Mouse (Mus musculus): ENCODE measurements around the gene Trio. TPM values are rescaled to one million over a fixed set of nuclear protein-coding genes. Genes with fewer than 3 reads are reported as not detected.
A peak's percentile ranks its signal among the peaks of the same experiment; 100 is the strongest.

Gene Trio
- polyA plus RNA-seq, 1 experiment from 2014 or later: 18.6 TPM

- H3K4me2 ChIP-seq: no peak overlapping the region
- no peaks in the 10 kb centered on the region for H3K27me3 ChIP-seq (replicated peaks)
- no peak overlapping the region for H3K27ac ChIP-seq (ENCODE audit: poor library complexity, severe bottlenecking)
- no peak overlapping the region for H3K4me3 ChIP-seq
- no peak for ATAC-seq (ENCODE audit: insufficient number of reproducible peaks, low FRiP score)
- no peak overlapping the region for H3K9ac ChIP-seq
- H3K36me3 ChIP-seq: peaks cover 52% of the 10 kb centered on the region
- no peaks in the 10 kb centered on the region for H3K9me3 ChIP-seq (replicated peaks)
- H3K4me1 ChIP-seq (replicated peaks): peaks cover 43% of the 10 kb centered on the region
- 83% methylated on average over 9 of the region's 9 CpGs for WGBS
Observed at GRCm38 (mm10) chr15:27875753-27876152, 149.9 kb downstream of the Trio start.

GRCm38 (mm10) chr15:27873747-27874320 lies 151.8 kb downstream of the Trio start:
- WGBS: 84% methylated on average over 16 of the region's 16 CpGs
- H3K36me3 ChIP-seq: peaks cover 68% of the 10 kb centered on the region

GRCm38 (mm10) chr15:27872286-27872685 lies 153.4 kb downstream of the Trio start:
- Histone ChIP-seq H3K9me3 (replicated peaks) (no peaks in the 10 kb centered on the region), H3K4me2 (no peak overlapping the region), H3K36me3 (peaks cover 53% of the 10 kb centered on the region), H3K27me3 (replicated peaks) (no peaks in the 10 kb centered on the region), H3K27ac (ENCODE audit: poor library complexity, severe bottlenecking) (no peak overlapping the region), H3K4me1 (replicated peaks) (peaks cover 31% of the 10 kb centered on the region), H3K4me3 (no peak overlapping the region), H3K9ac (no peak overlapping the region)
- 77% methylated on average over 2 of the region's 2 CpGs for WGBS
- no peak for ATAC-seq (ENCODE audit: insufficient number of reproducible peaks, low FRiP score)

More at GRCm38 (mm10) chr15:27873747-27874320, 151.8 kb downstream of the Trio start:
- Histone ChIP-seq H3K4me1 (replicated peaks) (peaks cover 37% of the 10 kb centered on the region), H3K4me2 (no peak overlapping the region), H3K27ac (ENCODE audit: poor library complexity, severe bottlenecking) (no peak overlapping the region), H3K9me3 (replicated peaks) (no peaks in the 10 kb centered on the region), H3K4me3 (no peak overlapping the region), H3K27me3 (replicated peaks) (no peaks in the 10 kb centered on the region), H3K9ac (no peak overlapping the region)
- no peak for ATAC-seq (ENCODE audit: insufficient number of reproducible peaks, low FRiP score)

- WGBS: 50% methylated on average over 10 of the region's 10 CpGs
- ATAC-seq (ENCODE audit: insufficient number of reproducible peaks, low FRiP score): peak; percentile 54
- Histone ChIP-seq H3K27ac (ENCODE audit: poor library complexity, severe bottlenecking) (peak overlapping the region; percentile 19; the same call in 1 of the 2 replicates), H3K27me3 (replicated peaks) (no peaks in the 10 kb centered on the region), H3K9ac (no peak overlapping the region), H3K4me1 (replicated peaks) (peaks cover 27% of the 10 kb centered on the region), H3K36me3 (peaks cover 50% of the 10 kb centered on the region), H3K9me3 (replicated peaks) (no peaks in the 10 kb centered on the region), H3K4me2 (no peak overlapping the region), H3K4me3 (no peak overlapping the region)
Observed at GRCm38 (mm10) chr15:27871708-27872107, 153.9 kb downstream of the Trio start.

GRCm38 (mm10) chr15:27871260-27871659 lies 154.4 kb downstream of the Trio start:
- no peaks in the 10 kb centered on the region for H3K27me3 ChIP-seq (replicated peaks)
- H3K4me3 ChIP-seq: no peak overlapping the region
- peaks cover 22% of the 10 kb centered on the region for H3K4me1 ChIP-seq (replicated peaks)
- H3K4me2 ChIP-seq: no peak overlapping the region
- 73% methylated on average over 13 of the region's 13 CpGs for WGBS
- H3K9ac ChIP-seq: no peak overlapping the region
- peak overlapping the region; percentile 19; the same call in 1 of the 2 replicates for H3K27ac ChIP-seq (ENCODE audit: poor library complexity, severe bottlenecking)
- peaks cover 51% of the 10 kb centered on the region for H3K36me3 ChIP-seq
- H3K9me3 ChIP-seq (replicated peaks): no peaks in the 10 kb centered on the region
- no peak for ATAC-seq (ENCODE audit: insufficient number of reproducible peaks, low FRiP score)

- H3K36me3 ChIP-seq: peaks cover 57% of the 10 kb centered on the region
- H3K9ac ChIP-seq: no peak overlapping the region
- 83% methylated on average over 4 of the region's 4 CpGs for WGBS
- H3K27me3 ChIP-seq (replicated peaks): no peaks in the 10 kb centered on the region
- ATAC-seq (ENCODE audit: insufficient number of reproducible peaks, low FRiP score): no peak
- H3K27ac ChIP-seq (ENCODE audit: poor library complexity, severe bottlenecking): no peak overlapping the region
- no peaks in the 10 kb centered on the region for H3K9me3 ChIP-seq (replicated peaks)
- no peak overlapping the region for H3K4me3 ChIP-seq
- no peak overlapping the region for H3K4me2 ChIP-seq
- H3K4me1 ChIP-seq (replicated peaks): peaks cover 21% of the 10 kb centered on the region
Observed at GRCm38 (mm10) chr15:27869001-27869400, 156.6 kb downstream of the Trio start.

- 89% methylated on average over 7 of the region's 7 CpGs for WGBS
- peaks cover 21% of the 10 kb centered on the region for H3K4me1 ChIP-seq (replicated peaks)
- ATAC-seq (ENCODE audit: insufficient number of reproducible peaks, low FRiP score): no peak
- H3K4me3 ChIP-seq: no peak overlapping the region
- H3K27ac ChIP-seq (ENCODE audit: poor library complexity, severe bottlenecking): no peak overlapping the region
- no peak overlapping the region for H3K9ac ChIP-seq
- H3K9me3 ChIP-seq (replicated peaks): no peaks in the 10 kb centered on the region
- H3K27me3 ChIP-seq (replicated peaks): no peaks in the 10 kb centered on the region
- peaks cover 50% of the 10 kb centered on the region for H3K36me3 ChIP-seq
- H3K4me2 ChIP-seq: no peak overlapping the region
Observed at GRCm38 (mm10) chr15:27867831-27868230, 157.8 kb downstream of the Trio start.

- peaks cover 10% of the 10 kb centered on the region for H3K4me1 ChIP-seq (replicated peaks)
Observed at GRCm38 (mm10) chr15:27866471-27866870, 159.2 kb downstream of the Trio start.

GRCm38 (mm10) chr15:27866053-27866452 lies 159.6 kb downstream of the Trio start:
- Histone ChIP-seq H3K9ac (no peak overlapping the region), H3K9me3 (replicated peaks) (no peaks in the 10 kb centered on the region), H3K27ac (ENCODE audit: poor library complexity, severe bottlenecking) (no peak overlapping the region), H3K36me3 (peaks cover 46% of the 10 kb centered on the region), H3K4me3 (no peak overlapping the region), H3K27me3 (replicated peaks) (no peaks in the 10 kb centered on the region), H3K4me1 (replicated peaks) (peaks cover 6% of the 10 kb centered on the region; the same call in 1 of the 2 replicates), H3K4me2 (no peak overlapping the region)
- no peak for ATAC-seq (ENCODE audit: insufficient number of reproducible peaks, low FRiP score)
- 80% methylated on average over 6 of the region's 6 CpGs for WGBS

More at GRCm38 (mm10) chr15:27866471-27866870, 159.2 kb downstream of the Trio start:
- Histone ChIP-seq H3K27me3 (replicated peaks) (no peaks in the 10 kb centered on the region), H3K36me3 (peaks cover 46% of the 10 kb centered on the region), H3K9ac (no peak overlapping the region), H3K4me3 (no peak overlapping the region), H3K4me2 (no peak overlapping the region), H3K9me3 (replicated peaks) (no peaks in the 10 kb centered on the region), H3K27ac (ENCODE audit: poor library complexity, severe bottlenecking) (no peak overlapping the region)
- 82% methylated on average over 4 of the region's 4 CpGs for WGBS
- ATAC-seq (ENCODE audit: insufficient number of reproducible peaks, low FRiP score): no peak

GRCm38 (mm10) chr15:27864397-27864796 lies 161.3 kb downstream of the Trio start:
- Histone ChIP-seq H3K27ac (ENCODE audit: poor library complexity, severe bottlenecking) (no peak overlapping the region), H3K4me1 (replicated peaks) (peaks cover 16% of the 10 kb centered on the region), H3K36me3 (peaks cover 40% of the 10 kb centered on the region), H3K4me3 (no peak overlapping the region), H3K9me3 (replicated peaks) (no peaks in the 10 kb centered on the region), H3K27me3 (replicated peaks) (no peaks in the 10 kb centered on the region), H3K9ac (no peak overlapping the region), H3K4me2 (no peak overlapping the region)
- 81% methylated on average over 6 of the region's 6 CpGs for WGBS
- ATAC-seq (ENCODE audit: insufficient number of reproducible peaks, low FRiP score): no peak

GRCm38 (mm10) chr15:27862949-27863348 lies 162.7 kb downstream of the Trio start:
- H3K9me3 ChIP-seq (replicated peaks): no peaks in the 10 kb centered on the region
- no peak overlapping the region for H3K9ac ChIP-seq
- peaks cover 22% of the 10 kb centered on the region for H3K4me1 ChIP-seq (replicated peaks)
- H3K27ac ChIP-seq (ENCODE audit: poor library complexity, severe bottlenecking): no peak overlapping the region
- no peak overlapping the region for H3K4me3 ChIP-seq
- no peak overlapping the region for H3K4me2 ChIP-seq
- H3K27me3 ChIP-seq (replicated peaks): no peaks in the 10 kb centered on the region
- no peak for ATAC-seq (ENCODE audit: insufficient number of reproducible peaks, low FRiP score)
- WGBS: 85% methylated on average over 11 of the region's 11 CpGs
- H3K36me3 ChIP-seq: peaks cover 33% of the 10 kb centered on the region

- ATAC-seq (ENCODE audit: insufficient number of reproducible peaks, low FRiP score): no peak
- Histone ChIP-seq H3K4me2 (no peak overlapping the region), H3K9ac (no peak overlapping the region), H3K9me3 (replicated peaks) (no peaks in the 10 kb centered on the region), H3K4me3 (no peak overlapping the region), H3K4me1 (replicated peaks) (peaks cover 45% of the 10 kb centered on the region), H3K27ac (ENCODE audit: poor library complexity, severe bottlenecking) (no peak overlapping the region), H3K36me3 (peaks cover 25% of the 10 kb centered on the region), H3K27me3 (replicated peaks) (no peaks in the 10 kb centered on the region)
- WGBS: 85% methylated on average over 14 of the region's 14 CpGs
Observed at GRCm38 (mm10) chr15:27860439-27860838, 165.2 kb downstream of the Trio start.
